36 mouse cellular contexts compared by ENCODE assay signal in the genomic region with DNA sequence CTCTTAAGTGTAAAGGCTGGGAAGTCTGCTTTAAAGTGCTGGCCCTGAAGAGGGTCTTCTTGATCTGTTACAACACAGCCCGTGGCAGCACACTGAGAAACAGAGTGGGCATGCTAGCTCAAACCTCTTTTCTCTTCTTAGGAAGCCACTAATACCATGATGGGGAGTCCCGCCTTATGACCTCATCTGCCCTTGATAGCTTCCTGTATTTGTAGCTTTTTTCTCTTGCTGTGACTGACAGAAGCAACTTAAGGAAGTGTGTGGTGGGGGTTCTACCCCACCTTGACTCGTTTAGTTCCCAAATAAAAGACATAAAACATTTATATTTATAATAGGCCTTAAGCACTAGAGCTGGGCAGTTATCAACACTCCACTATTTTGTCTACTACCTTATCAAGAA. TPM values are rescaled to one million over a fixed set of nuclear protein-coding genes. Genes with fewer than 3 reads are reported as not detected.
"Had no signal": no experiment of that assay in that cellular context is flagged by ENCODE, and none has a peak within 500 bp of the region (broad histone marks: within the 10 kb centered on the region; RNA-seq: fewer than 3 reads in every experiment).

No protein-coding gene starts in this region.

- DNase-seq: gastrocnemius, adult 2 months; gastrocnemius, postnatal 10 days; gastrocnemius, postnatal 25 days; heart, adult 11 months; heart, adult 2 months; heart, postnatal 36 days; kidney, adult 11 months; layer of hippocampus, adult 9-11 months; liver; liver, embryonic 13.5 days had no signal

- ATAC-seq: hindbrain, embryonic 16.5 days; intestine, embryonic 16.5 days had no signal

- H3K27ac ChIP-seq: gastrocnemius, adult 2 months; heart, adult 2 months; heart, embryonic 13.5 days; heart, embryonic 15.5 days; hindbrain, embryonic 10.5 days; hindbrain, embryonic 12.5 days; hindbrain, embryonic 14.5 days; kidney, embryonic 15.5 days; kidney, postnatal 0 days; left cerebral cortex, adult 2 months; limb, embryonic 10.5 days; limb, embryonic 12.5 days; liver, embryonic 13.5 days had no signal

- H3K36me3 ChIP-seq: heart, embryonic 13.5 days; heart, embryonic 15.5 days; hindbrain, embryonic 10.5 days; hindbrain, embryonic 12.5 days; kidney, embryonic 15.5 days; limb, embryonic 10.5 days; limb, embryonic 12.5 days; liver, embryonic 13.5 days had no signal

- H3K4me3 ChIP-seq: gastrocnemius, adult 2 months; heart, adult 2 months; heart, embryonic 13.5 days; heart, embryonic 15.5 days; hindbrain, embryonic 10.5 days; hindbrain, embryonic 12.5 days; kidney, embryonic 15.5 days; left cerebral cortex, adult 2 months; limb, embryonic 10.5 days; limb, embryonic 12.5 days; liver, embryonic 13.5 days had no signal

- H3K9me3 ChIP-seq: heart, embryonic 13.5 days; heart, embryonic 15.5 days; hindbrain, embryonic 10.5 days; hindbrain, embryonic 12.5 days; kidney, embryonic 15.5 days; limb, embryonic 10.5 days; limb, embryonic 12.5 days; liver, embryonic 13.5 days had no signal

- H3K9ac ChIP-seq: heart, embryonic 13.5 days; heart, embryonic 15.5 days; hindbrain, embryonic 12.5 days; hindbrain, embryonic 14.5 days; kidney, embryonic 15.5 days; limb, embryonic 12.5 days; liver, embryonic 13.5 days had no signal

- H3K4me1 ChIP-seq: heart, embryonic 13.5 days; heart, embryonic 15.5 days; hindbrain, embryonic 10.5 days; limb, embryonic 10.5 days; liver, embryonic 13.5 days had no signal

- H3K27me3 ChIP-seq: heart, embryonic 15.5 days; hindbrain, embryonic 12.5 days had no signal

- H3K4me2 ChIP-seq: heart, embryonic 11.5 days; heart, embryonic 13.5 days; heart, embryonic 15.5 days; hindbrain, embryonic 12.5 days; hindbrain, embryonic 14.5 days; kidney, embryonic 15.5 days; limb, embryonic 12.5 days; liver, embryonic 13.5 days had no signal

RNA-seq across cellular contexts. Expression of gene Ccl26, which starts 11.8 kb away (rescaled TPM):
- total RNA-seq: gastrocnemius, adult 2 months; gastrocnemius, postnatal 10 days; gastrocnemius, postnatal 25 days; gastrocnemius, postnatal 4 days; heart, adult 2 months; heart, postnatal 14 days; heart, postnatal 36 days; layer of hippocampus, adult 18-20 months; layer of hippocampus, adult 8-10 months; layer of hippocampus, postnatal 14 days; layer of hippocampus, postnatal 36 days; left cerebral cortex, adult 2 months; left cerebral cortex, postnatal 14 days; left cerebral cortex, postnatal 36 days had no signal
- polyA plus RNA-seq: heart, adult 2 months; heart, embryonic 11.5 days; heart, embryonic 13.5 days; heart, embryonic 15.5 days; heart, postnatal 0 days; hindbrain, embryonic 10.5 days; hindbrain, embryonic 12.5 days; hindbrain, embryonic 14.5 days; hindbrain, embryonic 16.5 days; intestine, embryonic 14.5 days; intestine, embryonic 16.5 days; kidney, adult 2 months; kidney, embryonic 15.5 days; kidney, postnatal 0 days; large intestine, adult 2 months; limb, embryonic 10.5 days; limb, embryonic 12.5 days; limb, embryonic 14.5 days; liver, embryonic 13.5 days had no signal

RNA-seq across cellular contexts. Expression of gene Ccl24, which starts 21.3 kb away (rescaled TPM):
- total RNA-seq: layer of hippocampus, postnatal 36 days; left cerebral cortex, postnatal 14 days had no signal
